ENCODE assay signal across 9 mouse cellular contexts in the genomic region with DNA sequence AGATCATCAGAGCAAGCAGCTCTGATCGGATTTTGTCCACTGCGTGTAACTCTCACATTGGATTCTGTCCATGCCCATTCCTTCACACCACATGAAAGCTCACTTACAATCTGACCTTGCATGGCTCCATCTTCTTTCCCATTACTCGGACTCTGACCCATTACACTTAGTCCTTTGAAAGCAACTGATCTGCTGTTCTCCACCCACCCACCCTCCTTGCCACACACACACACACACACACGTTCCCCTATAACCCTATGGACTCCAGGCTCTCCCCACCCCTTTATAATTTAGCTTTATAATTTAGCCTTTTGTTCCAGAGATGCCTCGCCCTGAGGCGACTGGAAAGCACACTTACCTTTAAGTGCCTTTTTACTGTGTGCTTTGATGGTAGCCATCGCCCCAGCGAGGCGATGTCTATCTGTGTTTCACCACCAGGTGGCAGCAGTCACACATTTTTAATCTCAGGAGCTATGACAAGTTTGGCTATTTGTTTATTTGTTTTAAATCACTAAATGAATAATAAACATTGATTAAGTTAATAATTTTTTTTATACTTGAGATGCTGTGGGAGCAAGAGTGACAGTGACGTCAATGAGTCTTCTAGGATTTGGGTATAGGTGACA.
DNase-seq lines count a peak whose midpoint lies in the region; ATAC-seq and TF ChIP-seq lines count a peak whose summit lies in the region.
"Had no signal": no experiment of that assay in that cellular context is flagged by ENCODE, and none has a peak within 500 bp of the region (broad histone marks: within the 10 kb centered on the region; RNA-seq: fewer than 3 reads in every experiment).

No protein-coding gene starts in this region.

- TF ChIP-seq EP300 in heart, adult 2 months (IDR thresholded peaks at IDR 0.05; ENCODE audit: insufficient read depth, low read depth, low read length): 0 out of 2 replicates have a peak, but pooled peaks have one; percentile 38

- H3K27ac ChIP-seq in heart, adult 2 months: no peak overlapping the region
- no peak overlapping the region for H3K27ac ChIP-seq in bone marrow, adult 2 months (ENCODE audit: control insufficient read depth, insufficient read depth, low read depth, low read length, poor library complexity)
- H3K27ac ChIP-seq in limb, embryonic 12.5 days: no peak overlapping the region
- no peak overlapping the region for H3K27ac ChIP-seq in neural tube, embryonic 14.5 days (ENCODE audit: low read depth, low read length)
- H3K27ac ChIP-seq: neural tube, embryonic 13.5 days had no signal

- no peak overlapping the region for H3K4me2 ChIP-seq in limb, embryonic 12.5 days
- H3K4me2 ChIP-seq in neural tube, embryonic 14.5 days (ENCODE audit: low read depth, low read length): no peak overlapping the region
- H3K4me2 ChIP-seq: neural tube, embryonic 13.5 days had no signal

- H3K27me3 ChIP-seq in heart, adult 2 months (ENCODE audit: control insufficient read depth, insufficient read depth, low read length): no peaks in the 10 kb centered on the region
- H3K27me3 ChIP-seq in limb, embryonic 12.5 days: peaks cover 14% of the 10 kb centered on the region; the same call in 1 of the 2 replicates
- H3K27me3 ChIP-seq in neural tube, embryonic 14.5 days (ENCODE audit: control insufficient read depth, insufficient read depth, low read length): no peaks in the 10 kb centered on the region
- H3K27me3 ChIP-seq: neural tube, embryonic 13.5 days had no signal

- no peak for TF ChIP-seq POLR2A in heart, adult 2 months (IDR thresholded peaks at IDR 0.05; ENCODE audit: insufficient read depth, low read depth, low read length)
- TF ChIP-seq POLR2A in bone marrow, adult 2 months (IDR thresholded peaks at IDR 0.05; ENCODE audit: borderline replicate concordance, control insufficient read depth, low read depth, low read length): no peak

- H3K9me3 ChIP-seq in limb, embryonic 12.5 days: no peaks in the 10 kb centered on the region
- no peaks in the 10 kb centered on the region for H3K9me3 ChIP-seq in neural tube, embryonic 14.5 days (ENCODE audit: control insufficient read depth, low read length)
- H3K9me3 ChIP-seq: neural tube, embryonic 13.5 days had no signal

- H3K79me2 ChIP-seq in heart, adult 2 months (replicated peaks; ENCODE audit: control insufficient read depth, insufficient read depth, low read length): no peaks in the 10 kb centered on the region

- no peak overlapping the region for H3K4me3 ChIP-seq in heart, adult 2 months
- H3K4me3 ChIP-seq in bone marrow, adult 2 months (replicated peaks; ENCODE audit: control insufficient read depth, low read depth, low read length): no peak overlapping the region
- no peak overlapping the region for H3K4me3 ChIP-seq in limb, embryonic 12.5 days (replicated peaks)
- H3K4me3 ChIP-seq in neural tube, embryonic 14.5 days (ENCODE audit: low read depth, low read length): no peak overlapping the region
- H3K4me3 ChIP-seq: neural tube, embryonic 13.5 days had no signal

- peak in 1 of 2 experiments; percentile 53 for DNase-seq in heart, adult 2 months
- no peak for DNase-seq in heart, postnatal 25 days (ENCODE audit: low spot score)
- peak; percentile 46 for DNase-seq in CD4-positive helper T cell, adult 2 months (ENCODE audit: low read depth, low spot score)
- DNase-seq in forelimb bud, embryonic 11.5 days (ENCODE audit: low read depth, low spot score): peak; percentile 40
- DNase-seq in Muller cell, postnatal 12 days (ENCODE audit: inconsistent ontology term): no peak

- no peaks in the 10 kb centered on the region; the same call in 1 of the 2 replicates for H3K4me1 ChIP-seq in heart, adult 2 months (ENCODE audit: control insufficient read depth, insufficient read depth, low read length)
- no peaks in the 10 kb centered on the region for H3K4me1 ChIP-seq in bone marrow, adult 2 months (ENCODE audit: control insufficient read depth, insufficient read depth, low read length)
- H3K4me1 ChIP-seq in limb, embryonic 12.5 days (replicated peaks): peaks cover 16% of the 10 kb centered on the region; the same call in 1 of the 2 replicates
- no peaks in the 10 kb centered on the region for H3K4me1 ChIP-seq in neural tube, embryonic 14.5 days (ENCODE audit: control insufficient read depth, insufficient read depth, low read length)
- H3K4me1 ChIP-seq: neural tube, embryonic 13.5 days had no signal

- intact Hi-C loops in heart, adult 2 months (cut with DNase I): loop anchor here (1.0 to 5.0 kb wide), 2 partner anchors 241 to 629 kb away; no protein-coding TSS in a partner anchor
- intact Hi-C loops in heart, postnatal 25 days (cut with DNase I): loop anchor here (1.0 to 2.0 kb wide), 3 partner anchors 233 to 627 kb away; no protein-coding TSS in a partner anchor

- H3K36me3 ChIP-seq in heart, adult 2 months (ENCODE audit: control insufficient read depth, insufficient read depth, low read length): no peaks in the 10 kb centered on the region
- H3K36me3 ChIP-seq in limb, embryonic 12.5 days: no peaks in the 10 kb centered on the region
- H3K36me3 ChIP-seq in neural tube, embryonic 14.5 days (ENCODE audit: control insufficient read depth, insufficient read depth, low read length): no peaks in the 10 kb centered on the region
- H3K36me3 ChIP-seq: neural tube, embryonic 13.5 days had no signal

- TF ChIP-seq CTCF in heart, adult 2 months (IDR thresholded peaks at IDR 0.05): peak; percentile 89
- TF ChIP-seq CTCF in bone marrow, adult 2 months (IDR thresholded peaks at IDR 0.05; ENCODE audit: control insufficient read depth, insufficient read depth, low read length): peak; percentile 61

- no peak overlapping the region for H3K9ac ChIP-seq in heart, adult 2 months (ENCODE audit: low read depth, low read length)
- no peak overlapping the region for H3K9ac ChIP-seq in limb, embryonic 12.5 days (replicated peaks)
- no peak overlapping the region for H3K9ac ChIP-seq in neural tube, embryonic 14.5 days (replicated peaks; ENCODE audit: low read depth, low read length)
- H3K9ac ChIP-seq: neural tube, embryonic 13.5 days had no signal

- peak; percentile 28; the same call in 1 of the 2 replicates for ATAC-seq in limb, embryonic 12.5 days (ENCODE audit: insufficient number of reproducible peaks, insufficient read depth, low FRiP score, low TSS enrichment, low read depth)
- peak; percentile 33 for ATAC-seq in neural tube, embryonic 14.5 days (ENCODE audit: low read depth)

- 44% methylated on average over 10 of the region's 10 CpGs for WGBS in heart, adult 2 months
- WGBS in bone marrow, adult 2 months: 52% methylated on average over 10 of the region's 10 CpGs
- WGBS in limb, embryonic 12.5 days: 34% methylated on average over 10 of the region's 10 CpGs
- 42% methylated on average over 10 of the region's 10 CpGs for WGBS in neural tube, embryonic 14.5 days

Comparison
In these comparisons a context has a peak if more than half of its experiments do, and no peak if none do; other contexts are left out.
1. DNase-seq: peak in CD4-positive helper T cell, adult 2 months (single experiment) and forelimb bud, embryonic 11.5 days (single experiment); none in heart, postnatal 25 days (single experiment) and Muller cell, postnatal 12 days (single experiment).